Mouse (Mus musculus) midbrain, embryonic 14.5 days (tissue): ENCODE results near the gene Cerk. TPM values are rescaled to one million over a fixed set of nuclear protein-coding genes. Genes with fewer than 3 reads are reported as not detected.

Source experiments
- ATAC-seq: fragments of 200-750 bp; cut with Nextera tagmentation; 2 replicates; pipeline ENCODE4 v1.8.0; 2017; ENCODE audit warnings: moderate number of reproducible peaks, moderate library complexity; ENCODE audit not compliant: low FRiP score, low TSS enrichment
- DNase-seq: peaks from one replicate; pipeline ENCODE4 v3.0.0-alpha.2; 2015
- H3K27ac ChIP-seq: fragments of 300-500 bp; sonication (generic); replicated peaks from 2 replicates; pipeline ENCODE4 v1.5.1; 2014; ENCODE audit warnings: mild to moderate bottlenecking, low read depth, low read length, moderate library complexity
- H3K27me3 ChIP-seq: fragments of 300-500 bp; sonication (generic); 2 replicates; pipeline ENCODE4 v1.6.1; 2014; ENCODE audit warnings: low read length, control low read depth, mixed read lengths; ENCODE audit not compliant: control insufficient read depth, insufficient read depth
- H3K36me3 ChIP-seq: fragments of 300-500 bp; sonication (generic); 2 replicates; pipeline ENCODE4 v1.6.1; 2014; ENCODE audit warnings: low read length, control low read depth; ENCODE audit not compliant: control insufficient read depth, insufficient read depth
- H3K4me1 ChIP-seq: fragments of 300-500 bp; sonication (generic); 2 replicates; pipeline ENCODE4 v1.6.1; 2014; ENCODE audit warnings: mild to moderate bottlenecking, antibody characterized with exemption, low read length, control low read depth; ENCODE audit not compliant: control insufficient read depth, insufficient read depth
- H3K4me2 ChIP-seq: fragments of 300-500 bp; sonication (generic); 2 replicates; pipeline ENCODE4 v1.6.1; 2014; ENCODE audit warnings: mild to moderate bottlenecking, low read length, moderate library complexity
- H3K4me3 ChIP-seq: fragments of 300-500 bp; sonication (generic); replicated peaks from 2 replicates; pipeline ENCODE4 v1.5.1; 2014; ENCODE audit warnings: low read depth, low read length
- H3K9ac ChIP-seq: fragments of 300-500 bp; sonication (generic); replicated peaks from 2 replicates; pipeline ENCODE4 v1.6.1; 2014; ENCODE audit warnings: mild to moderate bottlenecking, low read length, moderate library complexity
- H3K9me3 ChIP-seq: fragments of 300-500 bp; sonication (generic); 2 replicates; pipeline ENCODE4 v1.6.1; 2016; ENCODE audit warnings: low read length, control low read depth, mixed read lengths; ENCODE audit not compliant: control insufficient read depth
- WGBS: fragments of 180-500 bp; shearing (Covaris S2); extraction: QIAGEN DNeasy Blood & Tissue Kit; methylation state at CpG from one replicate; pipeline ENCODE4 v1.1.7; 2014; 5-methylcytosine and 5-hydroxymethylcytosine counted together
- polyA plus RNA-seq: library from polyadenylated mRNA; unstranded; fragments of >200 nt; fragmentation: Nextera tagmentation; extraction: Ambion mirVana; gene quantifications from 2 replicates; pipeline ENCODE4 v1.2.1, GENCODE M21; 2014

Gene Cerk
- polyA plus RNA-seq, 1 experiment from 2014 or later, result 23.5 TPM

- DNase-seq (peak; percentile 49), ATAC-seq (no peak)
- peaks cover 22% of the 10 kb centered on the region for H3K4me1 ChIP-seq
- H3K27ac ChIP-seq, result 0 out of 2 replicates have a peak overlapping the region, but pooled peaks have one; percentile 37
- H3K4me3 ChIP-seq, result no peak overlapping the region
- no peaks in the 10 kb centered on the region for H3K9me3 ChIP-seq
- H3K36me3 ChIP-seq, result no peaks in the 10 kb centered on the region
- 41% methylated on average over 10 of the region's 10 CpGs for WGBS
- H3K27me3 ChIP-seq, result no peaks in the 10 kb centered on the region
- no peak overlapping the region for H3K9ac ChIP-seq
- no peak overlapping the region for H3K4me2 ChIP-seq
Measured at GRCm38 (mm10) chr15:86188746-86189470, 3.0 kb upstream of the Cerk start.

DNA sequence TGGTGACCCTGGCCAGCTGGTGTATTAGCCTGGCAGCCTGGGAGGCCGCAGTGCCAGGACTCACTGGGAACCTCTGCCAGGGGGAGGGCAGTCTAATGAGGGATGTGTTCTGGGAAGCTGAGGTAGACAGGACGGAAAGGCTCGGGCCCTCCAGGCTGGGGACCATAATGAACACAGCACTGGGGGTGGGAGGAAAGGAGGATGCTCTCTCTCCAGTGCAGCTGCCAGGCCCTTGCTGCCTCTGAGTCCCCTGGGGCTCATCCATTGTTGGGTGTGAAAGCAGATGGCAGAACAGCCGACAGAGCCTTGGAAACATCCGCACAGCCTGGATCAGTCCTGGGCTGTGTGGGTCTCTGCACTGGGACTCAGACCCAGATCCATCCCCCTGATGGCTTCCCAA is 2.2 kb upstream of the Cerk start:
- no peak overlapping the region for H3K9ac ChIP-seq
- DNase-seq, result peak; percentile 63

DNA sequence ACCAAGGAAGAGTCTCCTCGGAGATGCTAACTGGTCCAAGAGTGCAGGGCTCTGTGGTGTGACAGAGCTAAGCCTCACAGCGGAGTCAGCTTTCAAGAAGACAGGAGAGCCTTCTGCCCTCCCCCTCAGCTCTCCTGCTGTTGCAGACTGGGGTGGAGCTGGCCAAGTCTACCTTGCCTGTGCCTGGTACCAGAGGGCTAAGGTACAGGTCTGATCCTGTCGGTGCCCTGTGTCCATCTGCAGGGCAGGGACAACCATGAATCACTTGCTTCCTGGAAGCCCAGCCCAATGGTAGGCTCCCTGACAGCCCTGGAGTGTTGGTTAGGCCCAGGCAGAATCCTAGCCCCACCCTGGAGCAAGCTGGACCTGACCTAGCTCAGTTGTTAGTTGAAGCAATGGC is 745 bp upstream of the Cerk start:
- no peak overlapping the region for H3K9ac ChIP-seq
- DNase-seq (no peak), ATAC-seq (no peak)
- no peaks in the 10 kb centered on the region for H3K9me3 ChIP-seq
- peaks cover 31% of the 10 kb centered on the region for H3K4me1 ChIP-seq
- H3K27me3 ChIP-seq, result no peaks in the 10 kb centered on the region
- H3K27ac ChIP-seq, result no peak overlapping the region
- H3K4me3 ChIP-seq, result no peak overlapping the region
- H3K4me2 ChIP-seq, result peak overlapping the region; percentile 81; the same call in 1 of the 2 replicates
- no peaks in the 10 kb centered on the region for H3K36me3 ChIP-seq
- WGBS, result 51% methylated on average over 3 of the region's 3 CpGs

More for the DNA sequence above, 2.2 kb upstream of the Cerk start:
- H3K9me3 ChIP-seq, result no peaks in the 10 kb centered on the region
- no peak overlapping the region for H3K4me2 ChIP-seq
- WGBS, result 19% methylated on average over 5 of the region's 5 CpGs
- peak; percentile 13; the same call in 1 of the 2 replicates for ATAC-seq
- H3K27ac ChIP-seq, result peak overlapping the region; percentile 37; the same call in 1 of the 2 replicates
- peaks cover 27% of the 10 kb centered on the region for H3K4me1 ChIP-seq
- H3K4me3 ChIP-seq, result no peak overlapping the region
- no peaks in the 10 kb centered on the region for H3K27me3 ChIP-seq
- H3K36me3 ChIP-seq, result no peaks in the 10 kb centered on the region

- WGBS, result 0% methylated on average over 70 of the region's 70 CpGs
- DNase-seq (peak; percentile 81), ATAC-seq (peak; percentile 65)
- Histone ChIP-seq H3K27ac (peak overlapping the region; percentile 89), H3K4me3 (peak overlapping the region; percentile 85), H3K9me3 (no peaks in the 10 kb centered on the region), H3K4me1 (peaks cover 31% of the 10 kb centered on the region), H3K4me2 (peak overlapping the region; percentile 81), H3K9ac (peak overlapping the region; percentile 97), H3K36me3 (no peaks in the 10 kb centered on the region), H3K27me3 (no peaks in the 10 kb centered on the region)
Measured at GRCm38 (mm10) chr15:86184851-86185688, 871 bp downstream of the Cerk start.

GRCm38 (mm10) chr15:86184071-86184470 is 1.9 kb downstream of the Cerk start:
- DNase-seq (no peak), ATAC-seq (no peak)
- peak overlapping the region; percentile 97; the same call in 1 of the 2 replicates for H3K9ac ChIP-seq
- peak overlapping the region; percentile 85 for H3K4me3 ChIP-seq
- 70% methylated on average over 5 of the region's 5 CpGs for WGBS
- peaks cover 29% of the 10 kb centered on the region for H3K4me1 ChIP-seq
- H3K36me3 ChIP-seq, result no peaks in the 10 kb centered on the region
- peak overlapping the region; percentile 81 for H3K4me2 ChIP-seq
- no peaks in the 10 kb centered on the region for H3K27me3 ChIP-seq
- H3K9me3 ChIP-seq, result no peaks in the 10 kb centered on the region
- no peak overlapping the region for H3K27ac ChIP-seq

GRCm38 (mm10) chr15:86183484-86183883 is 2.5 kb downstream of the Cerk start:
- 91% methylated on average over 8 of the region's 8 CpGs for WGBS

DNA sequence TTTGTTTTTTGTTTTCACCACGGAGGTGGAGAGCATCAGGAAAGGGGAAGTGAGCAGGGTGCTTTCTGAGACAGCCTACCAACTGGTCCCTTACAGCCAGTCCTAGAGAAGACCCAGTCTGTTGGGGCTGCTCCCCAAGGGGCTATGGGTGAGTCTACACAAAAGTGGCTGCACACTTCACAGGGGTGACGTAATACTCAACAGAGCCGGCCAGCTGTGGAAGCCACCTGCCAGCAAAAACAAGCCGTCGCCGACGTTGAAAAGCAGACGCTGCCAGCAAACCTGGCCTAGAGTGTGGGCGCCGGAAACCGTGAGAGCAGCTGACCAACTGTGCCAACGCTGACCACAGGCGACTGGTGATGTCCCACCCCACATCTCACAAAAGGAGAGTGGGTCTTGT is 3.3 kb downstream of the Cerk start:
- ATAC-seq, result no peak
- 54% methylated on average over 13 of the region's 13 CpGs for whole genome bisulfite sequencing
- Histone ChIP-seq H3K4me1 (peaks cover 19% of the 10 kb centered on the region), H3K4me3 (no peak overlapping the region), H3K9ac (no peak overlapping the region), H3K4me2 (no peak overlapping the region), H3K27ac (no peak overlapping the region), H3K9me3 (no peaks in the 10 kb centered on the region), H3K36me3 (no peaks in the 10 kb centered on the region), H3K27me3 (no peaks in the 10 kb centered on the region)
- DNase-seq, result no peak

More at GRCm38 (mm10) chr15:86183484-86183883, 2.5 kb downstream of the Cerk start:
- H3K4me3 ChIP-seq, result no peak overlapping the region
- H3K36me3 ChIP-seq, result no peaks in the 10 kb centered on the region
- H3K4me1 ChIP-seq, result peaks cover 24% of the 10 kb centered on the region
- H3K9me3 ChIP-seq, result no peaks in the 10 kb centered on the region
- H3K27ac ChIP-seq, result no peak overlapping the region
- no peak for DNase-seq
- ATAC-seq, result no peak
- H3K27me3 ChIP-seq, result no peaks in the 10 kb centered on the region
- H3K9ac ChIP-seq, result no peak overlapping the region
- no peak overlapping the region for H3K4me2 ChIP-seq

GRCm38 (mm10) chr15:86181941-86182439 is 4.0 kb downstream of the Cerk start:
- no peaks in the 10 kb centered on the region for H3K27me3 ChIP-seq
- ATAC-seq, result no peak
- no peaks in the 10 kb centered on the region for H3K9me3 ChIP-seq
- H3K9ac ChIP-seq, result no peak overlapping the region; the same call in 1 of the 2 replicates
- 41% methylated on average over 11 of the region's 11 CpGs for WGBS
- H3K36me3 ChIP-seq, result no peaks in the 10 kb centered on the region
- H3K27ac ChIP-seq, result no peak overlapping the region; the same call in 1 of the 2 replicates
- peaks cover 19% of the 10 kb centered on the region for H3K4me1 ChIP-seq
- H3K4me3 ChIP-seq, result no peak overlapping the region
- peak; percentile 43 for DNase-seq
- 0 out of 2 replicates have a peak overlapping the region, but pooled peaks have one; percentile 6 for H3K4me2 ChIP-seq
